Mouse (Mus musculus): ENCODE data around the gene Mpo.

GRCm38 (mm10) chr11:87760301-87761081 lies 32.9 kb upstream of the Mpo start, which contains the start of gene Tspoap1:
- TF ChIP-seq CTCF (IDR thresholded peaks at IDR 0.05; ENCODE audit: low read depth, low read length) (no peak), EP300 (IDR thresholded peaks at IDR 0.05; ENCODE audit: insufficient read depth, low read depth, low read length) (no peak), POLR2A (IDR thresholded peaks at IDR 0.05; ENCODE audit: insufficient read depth, low read length) (no peak)

Measured in ES-Bruce4 (cell line).